Mouse (Mus musculus): Measurements from ENCODE around the gene Gga2.

Gga2 gene

GRCm38 (mm10) chr7:122020667-122021354 lies at the start of gene Gga2:
Gene Gga2, minus strand, starts transcription at chr7:122021222.
- peak; percentile 92 for DNase-seq

GRCm38 (mm10) chr7:122067517-122068381 lies 46.7 kb upstream of the Gga2 start:
- no peak for DNase-seq

GRCm38 (mm10) chr7:122066945-122067516 lies 46.0 kb upstream of the Gga2 start, which contains the start of the genes Ubfd1 and Ears2:
Gene Ubfd1, plus strand, starts transcription at chr7:122067175.
Gene Ears2, minus strand, starts transcription at chr7:122067263.
- DNase-seq, result peak; percentile 97

DNA sequence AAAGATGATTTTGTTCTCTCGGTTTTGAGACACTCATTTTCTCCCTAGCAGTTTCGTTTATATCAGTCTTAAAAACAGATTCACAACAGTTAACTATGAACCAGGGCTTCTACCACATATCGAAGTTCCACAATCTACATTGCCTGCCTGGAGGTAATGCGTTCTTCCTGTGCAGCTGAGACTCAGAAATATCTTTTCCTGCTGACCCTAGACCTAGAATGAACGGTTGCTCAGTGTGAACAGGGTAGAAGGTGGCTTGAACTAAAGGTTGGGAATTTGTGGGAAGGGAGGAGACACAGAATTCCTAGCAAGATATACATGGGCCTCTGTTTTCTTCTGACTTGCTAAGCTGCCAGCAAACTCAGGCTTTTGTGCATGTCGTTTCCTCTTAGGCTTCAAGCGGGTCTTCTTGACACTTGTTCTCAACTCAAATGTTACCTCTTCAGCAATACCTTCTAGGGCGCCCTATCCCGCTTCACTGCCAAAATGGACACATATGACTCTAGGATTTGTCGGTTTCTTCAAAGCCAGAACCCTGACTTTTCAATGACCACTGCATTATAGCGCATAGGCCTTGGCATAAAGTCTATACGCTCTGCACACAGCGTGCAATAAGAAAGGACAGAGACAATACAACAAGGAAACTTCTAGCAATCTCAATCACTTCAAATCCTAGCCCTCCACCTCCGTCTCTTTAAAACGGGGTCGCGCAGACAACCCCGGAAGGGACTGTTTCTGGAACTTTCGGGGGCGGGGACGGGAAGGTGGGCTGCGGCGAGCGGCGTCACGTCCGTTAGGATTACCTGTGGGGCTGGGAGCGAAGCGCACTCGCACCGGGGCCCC lies 45.3 kb upstream of the Gga2 start:
- no peak for DNase-seq

- DNase-seq, result peak; percentile 12
Observed at GRCm38 (mm10) chr7:122065656-122066055, 44.6 kb upstream of the Gga2 start.

GRCm38 (mm10) chr7:122056633-122057032 lies 35.6 kb upstream of the Gga2 start:
- DNase-seq, result no peak

GRCm38 (mm10) chr7:122050834-122051233 lies 29.8 kb upstream of the Gga2 start:
- no peak for DNase-seq

GRCm38 (mm10) chr7:122048191-122048590 lies 27.2 kb upstream of the Gga2 start:
- no peak for DNase-seq

GRCm38 (mm10) chr7:122046813-122047212 lies 25.8 kb upstream of the Gga2 start:
- no peak for DNase-seq

GRCm38 (mm10) chr7:122045711-122046110 lies 24.7 kb upstream of the Gga2 start:
- no peak for DNase-seq

DNA sequence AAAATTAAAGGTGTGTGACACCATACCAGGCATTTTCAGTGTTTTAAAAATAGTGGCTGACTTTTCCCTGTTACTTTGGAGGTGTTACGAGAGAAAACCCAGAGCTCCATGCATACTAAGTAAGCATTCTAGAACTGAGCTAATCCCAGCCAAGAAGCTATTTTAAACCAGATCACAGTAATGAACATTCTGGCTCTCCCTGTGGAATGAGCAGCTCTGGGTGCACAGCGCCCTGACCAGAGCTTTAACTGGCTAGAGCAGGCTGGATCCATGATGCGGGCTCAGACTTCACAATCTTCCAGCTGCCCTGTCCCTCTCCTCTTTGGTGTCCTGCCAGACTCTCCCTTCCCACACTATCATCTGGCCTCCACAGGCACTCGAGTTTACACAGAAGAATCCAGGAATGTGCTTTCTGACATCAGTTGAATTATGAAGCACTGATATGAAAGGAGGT lies 24.2 kb upstream of the Gga2 start:
- peak; percentile 42 for DNase-seq

GRCm38 (mm10) chr7:122044106-122044505 lies 23.1 kb upstream of the Gga2 start:
- DNase-seq, result peak; percentile 62

GRCm38 (mm10) chr7:122034348-122034747 lies 13.3 kb upstream of the Gga2 start:
- DNase-seq, result peak; percentile 30

DNA sequence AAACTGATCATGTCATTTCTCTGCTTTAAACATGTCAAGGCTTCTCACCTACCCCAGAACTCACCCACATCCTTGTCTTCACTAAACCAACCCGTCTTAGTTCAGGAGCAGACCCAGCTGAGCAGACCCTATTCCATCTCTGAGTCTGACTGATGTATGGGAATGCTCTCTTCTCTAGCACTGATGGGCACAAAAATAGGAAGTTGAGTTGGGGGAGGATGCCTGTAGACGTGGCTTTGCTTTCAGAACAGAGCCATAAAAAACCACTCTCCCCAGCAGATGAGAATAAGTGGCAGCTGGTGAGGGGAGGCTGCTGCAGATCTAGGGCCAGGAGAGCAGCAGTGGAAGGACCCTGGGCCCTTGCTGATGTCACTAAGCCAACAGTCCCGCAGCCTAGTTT lies 12.3 kb upstream of the Gga2 start:
- no peak for DNase-seq

GRCm38 (mm10) chr7:122022131-122022530 lies 1.1 kb upstream of the Gga2 start:
- DNase-seq, result no peak

DNA sequence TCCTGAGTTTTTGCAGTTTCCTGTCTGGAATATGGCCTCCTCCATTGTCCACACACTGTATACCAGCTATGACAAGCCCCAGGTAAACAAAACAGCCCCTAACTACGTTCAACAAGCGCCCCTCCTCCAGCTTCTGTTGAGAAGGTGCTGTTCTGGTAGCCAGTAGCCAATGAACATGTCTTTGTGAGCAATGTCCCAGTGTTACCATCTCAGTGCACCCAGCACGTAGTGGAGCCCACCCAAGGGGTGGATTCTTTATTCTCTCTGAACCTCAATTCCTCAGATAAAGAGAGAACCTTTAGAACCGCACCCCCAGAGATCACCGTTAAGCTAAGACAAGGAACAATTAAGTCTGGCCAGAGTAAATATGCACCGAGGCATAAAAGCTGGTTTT lies 752 bp downstream of the Gga2 start:
- DNase-seq, result no peak

GRCm38 (mm10) chr7:122018978-122019377 lies 2.0 kb downstream of the Gga2 start:
- no peak for DNase-seq

DNA sequence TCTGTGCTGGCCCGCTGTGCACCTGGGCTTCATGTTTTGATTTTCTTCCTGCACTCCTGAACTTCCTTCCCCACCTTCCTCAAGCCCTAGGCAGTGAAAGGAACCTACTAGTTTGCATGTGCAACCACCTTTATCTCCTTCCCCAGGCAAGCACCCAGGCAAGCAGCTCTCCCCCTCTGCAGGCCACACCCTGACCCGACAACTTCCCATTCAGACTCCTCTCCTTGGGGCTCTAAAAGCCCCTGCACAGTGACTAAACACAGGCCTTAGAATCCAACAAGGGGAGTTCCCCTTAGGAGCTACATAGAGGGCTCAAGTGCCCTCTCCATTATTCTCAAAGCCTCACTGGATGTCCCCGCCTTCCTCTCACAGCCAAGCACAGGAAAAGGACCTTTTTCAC lies 2.8 kb downstream of the Gga2 start:
- DNase-seq, result peak; percentile 56

DNA sequence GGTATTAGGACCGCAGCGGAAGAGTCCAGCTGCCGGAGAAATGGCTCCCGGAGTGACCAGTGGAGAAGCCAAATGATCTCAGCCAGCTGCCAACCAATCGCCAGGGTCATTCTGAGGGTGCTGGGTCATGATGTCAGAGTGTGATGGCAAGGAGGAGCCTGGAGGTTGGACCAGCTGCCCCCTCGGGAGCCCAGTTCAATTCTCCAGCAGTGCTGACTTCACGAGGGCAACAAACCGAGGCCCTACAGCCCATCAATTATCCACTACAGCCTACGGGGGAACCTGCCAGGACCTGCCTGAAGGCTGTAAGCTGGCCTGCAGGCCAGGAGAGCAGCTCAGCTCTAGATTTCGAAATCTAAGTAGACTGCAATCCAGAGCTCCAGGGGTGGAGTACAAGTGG lies 5.3 kb downstream of the Gga2 start:
- DNase-seq, result peak; percentile 34

DNA sequence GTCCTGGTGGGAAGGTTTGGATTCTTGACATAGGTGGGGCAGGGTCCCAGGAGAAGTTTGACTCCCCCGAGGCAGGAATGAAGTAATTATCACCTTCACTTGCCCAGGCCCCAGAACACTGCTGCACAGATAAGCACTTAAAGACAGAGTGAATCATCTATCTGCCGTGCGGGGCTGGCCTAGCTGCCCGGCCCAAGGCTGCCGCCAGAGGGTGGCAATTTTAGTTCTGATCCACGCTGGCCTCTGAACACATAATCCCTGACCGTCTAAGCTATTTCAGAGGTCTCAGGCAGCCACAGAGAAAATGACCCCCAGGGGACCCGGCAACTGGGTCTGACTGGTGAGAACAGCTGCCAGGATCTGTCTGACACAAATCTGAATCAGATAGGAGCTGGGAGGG lies 5.9 kb downstream of the Gga2 start:
- no peak for DNase-seq

DNA sequence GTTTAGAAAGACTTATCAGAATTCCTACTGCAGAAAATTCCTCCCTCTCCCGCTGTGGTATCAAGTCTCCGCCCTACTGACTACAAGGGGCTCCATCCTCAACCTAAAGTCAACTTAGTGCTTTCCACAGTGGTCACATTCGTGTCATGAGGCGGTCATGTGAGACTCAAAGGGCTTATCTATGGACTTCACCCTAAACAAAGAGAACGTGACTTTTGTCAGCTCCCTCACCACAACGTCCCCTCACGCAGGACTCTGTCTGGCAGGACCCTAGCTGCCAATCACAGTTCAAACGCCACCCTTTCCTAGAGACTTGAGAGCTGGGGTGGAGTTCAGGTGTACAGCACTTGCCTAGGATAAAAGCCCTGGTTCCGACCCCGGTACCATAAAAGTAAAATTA lies 8.1 kb downstream of the Gga2 start:
- DNase-seq, result no peak

DNA sequence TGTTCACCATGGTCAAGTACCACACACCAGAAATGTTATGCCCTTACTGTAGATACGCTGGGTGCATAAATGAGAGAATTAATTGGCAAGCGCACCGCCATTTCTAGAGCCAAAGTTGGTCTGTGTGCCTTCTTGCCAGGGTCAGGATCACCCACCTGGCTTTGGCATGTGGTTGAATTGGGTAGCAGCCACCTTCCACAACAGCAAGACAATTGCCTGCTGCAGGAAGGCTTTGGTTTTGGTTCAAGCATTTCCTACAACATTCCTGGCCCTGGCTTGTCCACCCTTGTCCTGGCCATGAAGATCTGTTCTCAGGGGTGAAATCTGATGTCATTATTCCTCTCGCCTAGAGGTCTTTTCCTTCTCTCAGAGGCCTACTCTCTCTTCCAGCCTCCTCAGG lies 8.7 kb downstream of the Gga2 start:
- no peak for DNase-seq

DNA sequence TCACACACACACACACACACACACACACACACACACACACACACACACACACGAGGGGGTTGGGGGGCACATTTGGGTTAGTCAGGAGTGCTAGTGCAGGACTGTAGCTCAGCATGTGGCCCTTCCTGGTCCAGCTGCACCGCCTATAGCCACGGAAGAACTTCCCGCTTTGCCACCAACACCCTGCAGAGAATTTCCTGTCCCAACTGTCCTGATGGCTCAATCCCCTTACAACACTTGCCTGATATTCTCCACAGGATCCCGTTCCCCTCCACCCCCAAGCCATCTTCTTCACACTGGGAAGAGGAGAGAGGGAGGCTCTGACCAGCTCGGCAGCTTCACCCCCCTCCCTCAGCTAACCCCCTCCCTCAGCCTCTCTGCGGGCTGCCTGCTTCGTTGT lies 20.6 kb downstream of the Gga2 start:
- DNase-seq, result no peak

Measured in lung, postnatal 36 days (tissue).